Mouse (Mus musculus): ENCODE results near the gene Slc16a9. TPM values are rescaled to one million over a fixed set of nuclear protein-coding genes. Genes with fewer than 3 reads are reported as not detected.
A peak's percentile ranks its signal among the peaks of the same experiment; 100 is the strongest.
"Not testable (repeated sequence)": the region's sequence is repeated elsewhere in the genome, so short reads cannot be mapped to it uniquely, and the experiment has no call there.

The Slc16a9 gene
- not detected in 2 replicates for total RNA-seq (2017)

- 0 out of 2 replicates have a peak, but pooled peaks have one; percentile 13 for ATAC-seq (ENCODE audit: extremely low read depth, insufficient number of reproducible peaks, low FRiP score, poor library complexity, severe bottlenecking)
Measured at GRCm38 (mm10) chr10:70244921-70245558, at the start of gene Slc16a9. Gene Slc16a9, plus strand, starts transcription at chr10:70245100.

GRCm38 (mm10) chr10:70195279-70195678, 49.6 kb upstream of the Slc16a9 start:
- ATAC-seq (ENCODE audit: extremely low read depth, insufficient number of reproducible peaks, low FRiP score, poor library complexity, severe bottlenecking), result peak; percentile 18; the same call in 1 of the 2 replicates

GRCm38 (mm10) chr10:70195786-70196185, 49.1 kb upstream of the Slc16a9 start:
- no peak for ATAC-seq (ENCODE audit: extremely low read depth, insufficient number of reproducible peaks, low FRiP score, poor library complexity, severe bottlenecking)

GRCm38 (mm10) chr10:70196666-70197065, 48.2 kb upstream of the Slc16a9 start:
- ATAC-seq (ENCODE audit: extremely low read depth, insufficient number of reproducible peaks, low FRiP score, poor library complexity, severe bottlenecking), result no peak

GRCm38 (mm10) chr10:70197601-70198000, 47.3 kb upstream of the Slc16a9 start:
- ATAC-seq (ENCODE audit: extremely low read depth, insufficient number of reproducible peaks, low FRiP score, poor library complexity, severe bottlenecking), result no peak

GRCm38 (mm10) chr10:70198012-70198411, 46.9 kb upstream of the Slc16a9 start:
- no peak for ATAC-seq (ENCODE audit: extremely low read depth, insufficient number of reproducible peaks, low FRiP score, poor library complexity, severe bottlenecking)

- ATAC-seq (ENCODE audit: extremely low read depth, insufficient number of reproducible peaks, low FRiP score, poor library complexity, severe bottlenecking), result no peak
Measured at GRCm38 (mm10) chr10:70198951-70199463, 45.9 kb upstream of the Slc16a9 start.

GRCm38 (mm10) chr10:70199466-70200210, 45.3 kb upstream of the Slc16a9 start:
- no peak; the same call in 1 of the 2 replicates for ATAC-seq (ENCODE audit: extremely low read depth, insufficient number of reproducible peaks, low FRiP score, poor library complexity, severe bottlenecking)

GRCm38 (mm10) chr10:70200889-70201500, 43.9 kb upstream of the Slc16a9 start:
- ATAC-seq (ENCODE audit: extremely low read depth, insufficient number of reproducible peaks, low FRiP score, poor library complexity, severe bottlenecking), result no peak

GRCm38 (mm10) chr10:70204505-70205399, 40.1 kb upstream of the Slc16a9 start, which contains the start of gene Mrln:
Gene Mrln, plus strand, starts transcription at chr10:70204664.
- ATAC-seq (ENCODE audit: extremely low read depth, insufficient number of reproducible peaks, low FRiP score, poor library complexity, severe bottlenecking), result no peak

GRCm38 (mm10) chr10:70211281-70211680, 33.6 kb upstream of the Slc16a9 start:
- no peak for ATAC-seq (ENCODE audit: extremely low read depth, insufficient number of reproducible peaks, low FRiP score, poor library complexity, severe bottlenecking)

- no peak for ATAC-seq (ENCODE audit: extremely low read depth, insufficient number of reproducible peaks, low FRiP score, poor library complexity, severe bottlenecking)
Measured at GRCm38 (mm10) chr10:70220971-70221370, 23.9 kb upstream of the Slc16a9 start.

- ATAC-seq (ENCODE audit: extremely low read depth, insufficient number of reproducible peaks, low FRiP score, poor library complexity, severe bottlenecking), result not testable (repeated sequence)
Measured at GRCm38 (mm10) chr10:70222231-70222630, 22.7 kb upstream of the Slc16a9 start.

GRCm38 (mm10) chr10:70224571-70224970, 20.3 kb upstream of the Slc16a9 start:
- no peak for ATAC-seq (ENCODE audit: extremely low read depth, insufficient number of reproducible peaks, low FRiP score, poor library complexity, severe bottlenecking)

GRCm38 (mm10) chr10:70225760-70226159, 19.1 kb upstream of the Slc16a9 start:
- no peak for ATAC-seq (ENCODE audit: extremely low read depth, insufficient number of reproducible peaks, low FRiP score, poor library complexity, severe bottlenecking)

- no peak for ATAC-seq (ENCODE audit: extremely low read depth, insufficient number of reproducible peaks, low FRiP score, poor library complexity, severe bottlenecking)
Measured at GRCm38 (mm10) chr10:70226608-70227007, 18.3 kb upstream of the Slc16a9 start.

GRCm38 (mm10) chr10:70230352-70230751, 14.5 kb upstream of the Slc16a9 start:
- no peak for ATAC-seq (ENCODE audit: extremely low read depth, insufficient number of reproducible peaks, low FRiP score, poor library complexity, severe bottlenecking)

- ATAC-seq (ENCODE audit: extremely low read depth, insufficient number of reproducible peaks, low FRiP score, poor library complexity, severe bottlenecking), result no peak
Measured at GRCm38 (mm10) chr10:70237936-70238335, 7.0 kb upstream of the Slc16a9 start.
